Mouse (Mus musculus) spleen, adult 2 months (tissue): ENCODE measurements around the gene Muc20.

ENCODE experiments used
- CTCF ChIP-seq: fragments of 200-500 bp; IDR thresholded peaks from 2 replicates; pipeline ENCODE4 v1.5.1; 2011; ENCODE audit warnings: mild to moderate bottlenecking, inconsistent platforms; ENCODE audit not compliant: insufficient read depth, insufficient read length, insufficient replicate concordance; ENCODE audit errors: extremely low read depth
- POLR2A ChIP-seq: fragments of 200-500 bp; IDR thresholded peaks from 2 replicates; pipeline ENCODE4 v1.6.1; 2011; ENCODE audit warnings: low read depth, low read length, inconsistent platforms

DNA sequence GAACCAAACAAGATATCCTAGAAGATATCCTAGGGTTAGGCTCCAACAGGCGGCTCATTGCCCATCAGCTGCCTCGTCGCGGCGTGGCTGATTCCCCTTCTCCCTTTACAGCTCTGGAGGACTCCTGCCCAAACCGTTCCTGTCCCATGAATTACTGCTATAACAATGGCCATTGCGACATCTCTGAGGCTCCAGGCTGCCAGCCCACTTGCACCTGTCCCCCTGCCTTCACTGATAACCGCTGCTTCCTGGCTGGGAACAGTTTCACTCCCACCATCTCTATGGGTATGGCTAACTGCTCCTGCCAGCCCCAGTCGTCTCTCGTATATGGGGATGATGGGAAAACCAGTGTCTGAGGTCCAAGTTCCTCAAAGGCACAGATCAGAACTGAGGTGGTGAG, 20.6 kb downstream of the Muc20 start:
- no peak for TF ChIP-seq POLR2A
- no peak for TF ChIP-seq CTCF
